ENCODE assay signal across 8 mouse cellular contexts in genomic region chr10:14017822-14018364, GRCm38 (mm10). TPM values are rescaled to one million over a fixed set of nuclear protein-coding genes. Genes with fewer than 3 reads are reported as not detected.
DNase-seq lines count a peak whose midpoint lies in the region; ATAC-seq and TF ChIP-seq lines count a peak whose summit lies in the region.

No protein-coding gene starts in this region.

- 5% methylated on average over 12 of the region's 12 CpGs for WGBS in hindbrain, embryonic 13.5 days
- WGBS in limb, embryonic 11.5 days = 3% methylated on average over 12 of the region's 12 CpGs
- WGBS in neural tube, embryonic 11.5 days = 4% methylated on average over 12 of the region's 12 CpGs

- no peaks in the 10 kb centered on the region for H3K36me3 ChIP-seq in hindbrain, embryonic 13.5 days
- no peaks in the 10 kb centered on the region for H3K36me3 ChIP-seq in limb, embryonic 11.5 days (ENCODE audit: control insufficient read depth, insufficient read depth, low read length)
- H3K36me3 ChIP-seq in neural tube, embryonic 11.5 days (ENCODE audit: control insufficient read depth, insufficient read depth, low read length) = no peaks in the 10 kb centered on the region

- TF ChIP-seq POLR2A in embryonic fibroblast, embryonic 13.5 days (IDR thresholded peaks at IDR 0.05; ENCODE audit: low read depth, low read length) = no peak

- H3K4me1 ChIP-seq in embryonic fibroblast, embryonic 13.5 days (ENCODE audit: control insufficient read depth, insufficient read depth, low read length) = peaks cover 13% of the 10 kb centered on the region
- peaks cover 20% of the 10 kb centered on the region for H3K4me1 ChIP-seq in hindbrain, embryonic 13.5 days (replicated peaks)
- H3K4me1 ChIP-seq in limb, embryonic 11.5 days (ENCODE audit: control insufficient read depth, insufficient read depth, low read length) = 0 out of 2 replicates have a peak, but pooled peaks cover 2% of the 10 kb centered on the region
- H3K4me1 ChIP-seq in neural tube, embryonic 11.5 days (ENCODE audit: control insufficient read depth, insufficient read depth, low read length) = 0 out of 2 replicates have a peak, but pooled peaks cover 2% of the 10 kb centered on the region

- H3K4me2 ChIP-seq in hindbrain, embryonic 13.5 days = peak overlapping the region; percentile 46
- peak overlapping the region; percentile 29; the same call in 1 of the 2 replicates for H3K4me2 ChIP-seq in limb, embryonic 11.5 days (ENCODE audit: low read depth, severe bottlenecking)
- peak overlapping the region; percentile 29 for H3K4me2 ChIP-seq in neural tube, embryonic 11.5 days (ENCODE audit: low read depth)

- DNase-seq in cerebellum, adult 18-20 months = peak; percentile 40 to 42
- no peak for DNase-seq in cerebellum, adult 9-10 months
- DNase-seq in ZHBTc4 (ENCODE audit: low read depth, low spot score) = peak; percentile 84
- peak; percentile 28 for DNase-seq in limb, embryonic 11.5 days (ENCODE audit: low spot score)
- DNase-seq in neural tube, embryonic 11.5 days (ENCODE audit: low spot score) = peak; percentile 48
- no peak for DNase-seq in spleen, postnatal 10 days (ENCODE audit: low spot score in 2 of 2)

- peak overlapping the region; percentile 36 for H3K4me3 ChIP-seq in embryonic fibroblast, embryonic 13.5 days (ENCODE audit: insufficient read depth, low read length)
- peak overlapping the region; percentile 23 for H3K4me3 ChIP-seq in hindbrain, embryonic 13.5 days
- no peak overlapping the region for H3K4me3 ChIP-seq in limb, embryonic 11.5 days (ENCODE audit: low read depth, low read length)
- 0 out of 2 replicates have a peak overlapping the region, but pooled peaks have one; percentile 6 for H3K4me3 ChIP-seq in neural tube, embryonic 11.5 days (ENCODE audit: low read depth, low read length)

- no peak for TF ChIP-seq CTCF in embryonic fibroblast, embryonic 13.5 days (IDR thresholded peaks at IDR 0.05; ENCODE audit: borderline replicate concordance, insufficient read depth, low read length)

- H3K27ac ChIP-seq in embryonic fibroblast, embryonic 13.5 days (ENCODE audit: insufficient read depth, low read length) = peak overlapping the region; percentile 94
- peak overlapping the region; percentile 60 for H3K27ac ChIP-seq in hindbrain, embryonic 13.5 days
- H3K27ac ChIP-seq in limb, embryonic 11.5 days (replicated peaks; ENCODE audit: low read depth, low read length) = no peak overlapping the region
- H3K27ac ChIP-seq in neural tube, embryonic 11.5 days (ENCODE audit: low read depth, low read length) = no peak overlapping the region; the same call in 1 of the 2 replicates

- ATAC-seq in hindbrain, embryonic 13.5 days (ENCODE audit: low FRiP score) = 0 out of 2 replicates have a peak, but pooled peaks have one; percentile 46
- ATAC-seq in limb, embryonic 11.5 days (ENCODE audit: insufficient number of reproducible peaks, low FRiP score, low TSS enrichment, low read depth) = 0 out of 2 replicates have a peak, but pooled peaks have one; percentile 21
- no peak for ATAC-seq in neural tube, embryonic 11.5 days (ENCODE audit: insufficient read depth, low FRiP score, low TSS enrichment)

- no peaks in the 10 kb centered on the region for H3K9me3 ChIP-seq in hindbrain, embryonic 13.5 days
- no peaks in the 10 kb centered on the region for H3K9me3 ChIP-seq in limb, embryonic 11.5 days (ENCODE audit: control insufficient read depth, low read length)
- H3K9me3 ChIP-seq in neural tube, embryonic 11.5 days (ENCODE audit: control insufficient read depth, low read length) = no peaks in the 10 kb centered on the region

- H3K27me3 ChIP-seq in hindbrain, embryonic 13.5 days = no peaks in the 10 kb centered on the region
- no peaks in the 10 kb centered on the region for H3K27me3 ChIP-seq in limb, embryonic 11.5 days (ENCODE audit: control insufficient read depth, insufficient read depth, low read length)
- H3K27me3 ChIP-seq in neural tube, embryonic 11.5 days (ENCODE audit: control insufficient read depth, insufficient read depth, low read length) = no peaks in the 10 kb centered on the region

- H3K9ac ChIP-seq in hindbrain, embryonic 13.5 days = peak overlapping the region; percentile 59
- no peak overlapping the region for H3K9ac ChIP-seq in limb, embryonic 11.5 days (ENCODE audit: low read length)
- H3K9ac ChIP-seq in neural tube, embryonic 11.5 days (ENCODE audit: low read length) = 0 out of 2 replicates have a peak overlapping the region, but pooled peaks have one; percentile 23

RNA-seq across cellular contexts. Expression of gene Hivep2, which starts 52.0 kb away (rescaled TPM):
- 20.8 and 25.6 TPM in 2 replicates for polyA plus RNA-seq in embryonic fibroblast, embryonic 13.5 days (2011; ENCODE audit: insufficient read length, low read depth, missing spikeins)
- polyA plus RNA-seq in hindbrain, embryonic 13.5 days (2015; fragmentation: Nextera tagmentation; extraction: Ambion mirVana) = 7.0 and 7.6 TPM in 2 replicates
- polyA plus RNA-seq in limb, embryonic 11.5 days (2014; fragmentation: Nextera tagmentation; extraction: Ambion mirVana) = 1.5 and 1.7 TPM in 2 replicates
- polyA plus RNA-seq in neural tube, embryonic 11.5 days (2014; fragmentation: Nextera tagmentation; extraction: Ambion mirVana) = 5.0 and 7.4 TPM in 2 replicates

Comparison
In these comparisons a context has a peak if more than half of its experiments do, and no peak if none do; other contexts are left out.
1. DNase-seq: peak in cerebellum, adult 18-20 months (2 of 2), ZHBTc4 (single experiment), limb, embryonic 11.5 days (single experiment) and neural tube, embryonic 11.5 days (single experiment); none in cerebellum, adult 9-10 months (single experiment) and spleen, postnatal 10 days (0 of 2).
2. H3K27ac ChIP-seq: peak in embryonic fibroblast, embryonic 13.5 days (single experiment) and hindbrain, embryonic 13.5 days (single experiment); none in limb, embryonic 11.5 days (single experiment) and neural tube, embryonic 11.5 days (single experiment).
3. Peak in every context shown above with its lines, with median percentiles within 50 percentile points of each other: H3K4me2 ChIP-seq.